17 mouse cellular contexts compared by ENCODE assay signal in genomic region chr12:9044666-9045065, GRCm38 (mm10).
"Had no signal": no experiment of that assay in that cellular context is flagged by ENCODE, and none has a peak within 500 bp of the region (broad histone marks: within the 10 kb centered on the region; RNA-seq: fewer than 3 reads in every experiment).

No protein-coding gene starts in this region.

- H3K27me3 ChIP-seq: neural tube, embryonic 12.5 days; neural tube, embryonic 13.5 days; neural tube, embryonic 15.5 days; stomach, embryonic 15.5 days had no signal

- DNase-seq: retina, postnatal 1 day; right cerebral cortex, adult 18-20 months; right cerebral cortex, postnatal 14 days; right cerebral cortex, postnatal 25 days; right cerebral cortex, postnatal 4 days; spleen, adult 18-20 months; thymus, adult 18-20 months; thymus, adult 2 months; thymus, postnatal 14 days; thymus, postnatal 25 days; thymus, postnatal 36 days; thymus, postnatal 4 days had no signal

- H3K27ac ChIP-seq: neural tube, embryonic 12.5 days; neural tube, embryonic 13.5 days; neural tube, embryonic 15.5 days; stomach, embryonic 15.5 days; stomach, postnatal 0 days had no signal

- H3K36me3 ChIP-seq: neural tube, embryonic 15.5 days; stomach, embryonic 15.5 days had no signal

- H3K9me3 ChIP-seq: neural tube, embryonic 12.5 days; neural tube, embryonic 13.5 days; neural tube, embryonic 15.5 days; stomach, embryonic 15.5 days had no signal

- H3K9ac ChIP-seq: neural tube, embryonic 12.5 days; neural tube, embryonic 13.5 days; neural tube, embryonic 15.5 days; stomach, embryonic 15.5 days had no signal

- H3K4me3 ChIP-seq: neural tube, embryonic 12.5 days; neural tube, embryonic 13.5 days; neural tube, embryonic 15.5 days; stomach, embryonic 15.5 days had no signal

- H3K4me2 ChIP-seq: neural tube, embryonic 12.5 days; neural tube, embryonic 13.5 days; neural tube, embryonic 15.5 days; stomach, embryonic 15.5 days had no signal

- H3K4me1 ChIP-seq: neural tube, embryonic 12.5 days; neural tube, embryonic 13.5 days; neural tube, embryonic 15.5 days; stomach, embryonic 15.5 days had no signal
